Mouse (Mus musculus) bone marrow, adult 2 months (tissue): Measurements from ENCODE around the gene Krtap19-4. TPM values are rescaled to one million over a fixed set of nuclear protein-coding genes. Genes with fewer than 3 reads are reported as not detected.
A peak's percentile ranks its signal among the peaks of the same experiment; 100 is the strongest.

Source experiments
- H3K27ac ChIP-seq: fragments of 200-500 bp; 2 replicates; pipeline ENCODE4 v1.5.1; 2012; ENCODE audit warnings: low read depth, mild to moderate bottlenecking, control low read depth, inconsistent platforms, low read length; ENCODE audit not compliant: control insufficient read depth, poor library complexity, insufficient read depth
- H3K4me1 ChIP-seq: fragments of 200-500 bp; 2 replicates; pipeline ENCODE4 v1.6.1; 2011; ENCODE audit warnings: low read length; ENCODE audit not compliant: control insufficient read depth, insufficient read depth
- H3K4me3 ChIP-seq: fragments of 200-500 bp; replicated peaks from 2 replicates; pipeline ENCODE3; 2011; ENCODE audit warnings: mild to moderate bottlenecking, low read depth, low read length, control low read depth; ENCODE audit not compliant: control insufficient read depth
- CTCF ChIP-seq: fragments of 200-500 bp; IDR thresholded peaks from 2 replicates; pipeline ENCODE4 v1.5.1; 2011; ENCODE audit warnings: low read length, control low read depth; ENCODE audit not compliant: control insufficient read depth, insufficient read depth
- POLR2A ChIP-seq: fragments of 200-500 bp; IDR thresholded peaks from 2 replicates; pipeline ENCODE4 v1.6.1; 2011; ENCODE audit warnings: low read depth, mild to moderate bottlenecking, control low read depth, low read length, borderline replicate concordance; ENCODE audit not compliant: control insufficient read depth
- WGBS: fragments of 180-500 bp; shearing (Covaris S2); methylation state at CpG from one replicate; pipeline ENCODE4 v1.1.7; 2018; 5-methylcytosine and 5-hydroxymethylcytosine counted together
- polyA plus RNA-seq: library from polyadenylated mRNA; stranded (reverse); fragments of >200 nt; gene quantifications from 2 replicates; pipeline ENCODE4 v1.2.4, GENCODE M21; 2011; ENCODE audit warnings: low replicate concordance; ENCODE audit not compliant: missing spikeins, insufficient read depth, insufficient read length

Krtap19-4 gene
- polyA plus RNA-seq = not detected in 2 replicates

GRCm38 (mm10) chr16:88884989-88885388 is at the start of gene Krtap19-4:
Gene Krtap19-4, minus strand, starts transcription at chr16:88885089.
- no peak within 1 kb of the TSS for H3K27ac ChIP-seq
- TF ChIP-seq POLR2A (no peak), CTCF (no peak)
- no peaks in the 10 kb centered on the region for H3K4me1 ChIP-seq
- H3K4me3 ChIP-seq = no peak within 1 kb of the TSS
- WGBS = 70% methylated on average over 5 of the region's 5 CpGs

DNA sequence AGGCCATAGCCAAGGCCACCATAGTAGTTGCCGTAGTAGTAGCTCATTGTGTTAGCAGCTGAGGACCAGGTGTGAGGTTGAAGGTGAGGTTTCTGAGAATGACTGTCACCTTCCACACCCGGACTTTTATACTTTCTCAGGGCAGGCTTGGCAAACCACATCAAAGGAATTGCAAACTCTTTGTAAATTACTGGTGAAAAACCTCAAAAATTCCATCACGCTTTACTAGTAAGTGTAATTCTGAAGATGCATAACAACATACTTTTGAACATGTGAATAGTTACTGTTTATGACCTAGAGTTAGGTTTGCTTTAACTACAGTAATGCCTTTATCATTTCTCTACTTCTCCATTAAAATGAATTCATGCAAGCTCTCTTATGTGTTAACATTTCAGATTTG is 47.3 kb upstream of the Krtap19-4 start, which contains the start of gene Krtap19-9b:
Krtap19-9b (minus strand) TSS at position 101 of the 400 bp plus-strand sequence.
- no peaks in the 10 kb centered on the region for H3K4me1 ChIP-seq
- 76% methylated on average over 3 of the region's 3 CpGs for WGBS
- no peak within 1 kb of the TSS for H3K27ac ChIP-seq
- H3K4me3 ChIP-seq = no peak within 1 kb of the TSS
- TF ChIP-seq CTCF (no peak), POLR2A (no peak)

- H3K4me3 ChIP-seq = no peak within 1 kb of the TSS
- WGBS = 82% methylated on average over 6 of the region's 6 CpGs
- TF ChIP-seq CTCF = no peak
- no peak for TF ChIP-seq POLR2A
These were observed 11.5 kb upstream of the Krtap19-4 start, which contains the start of gene Krtap19-5 for GRCm38 (mm10) chr16:88896357-88896756. Gene Krtap19-5, minus strand, starts transcription at chr16:88896457.

DNA sequence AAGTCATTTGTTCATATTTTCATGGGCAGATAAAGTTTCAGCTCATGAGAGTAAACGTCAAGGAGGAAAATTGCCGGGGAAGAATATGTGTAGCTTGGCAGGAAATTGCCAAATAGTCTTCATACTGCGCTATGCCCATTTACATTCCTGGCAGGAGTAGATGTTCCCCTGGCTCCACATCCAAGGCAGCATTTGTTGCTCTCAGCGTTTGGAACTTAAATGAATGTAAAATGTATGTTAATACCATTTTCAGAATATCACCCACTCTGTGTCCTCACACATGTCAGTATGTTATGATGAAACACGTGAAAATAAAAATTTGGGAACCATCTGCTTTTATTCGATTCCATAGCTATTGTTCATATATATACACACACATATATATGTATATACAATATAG is 2.0 kb upstream of the Krtap19-4 start:
- WGBS = 77% methylated on average over 6 of the region's 6 CpGs
- H3K4me3 ChIP-seq = no peak overlapping the region

More at GRCm38 (mm10) chr16:88896357-88896756, 11.5 kb upstream of the Krtap19-4 start, which contains the start of gene Krtap19-5:
- H3K27ac ChIP-seq = no peak within 1 kb of the TSS
- no peaks in the 10 kb centered on the region for H3K4me1 ChIP-seq

DNA sequence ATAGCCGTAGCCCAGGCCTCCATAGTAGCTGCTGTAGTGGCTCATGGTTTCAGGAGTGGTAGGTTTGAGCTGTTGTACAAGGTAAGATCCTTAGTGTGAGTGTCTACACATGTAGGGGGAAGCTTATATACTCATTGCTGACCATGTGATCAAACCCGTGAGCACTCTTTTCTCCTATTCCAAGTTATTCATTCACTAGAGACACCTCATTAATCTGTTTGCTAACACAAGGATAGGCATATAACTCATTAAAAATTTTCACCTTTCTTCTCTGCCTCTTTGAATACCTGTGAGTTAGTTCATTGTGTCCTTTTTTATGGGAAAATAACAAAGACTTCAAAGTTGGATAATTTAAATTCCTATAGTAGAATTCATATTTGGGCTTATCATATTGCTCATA is 7.0 kb downstream of the Krtap19-4 start, which contains the start of gene Krtap19-3:
Krtap19-3 (minus strand) TSS at position 101 of the 400 bp plus-strand sequence.
- Histone ChIP-seq H3K4me3 (no peak within 1 kb of the TSS), H3K27ac (no peak within 1 kb of the TSS), H3K4me1 (no peaks in the 10 kb centered on the region)
- no peak for TF ChIP-seq POLR2A
- no peak for TF ChIP-seq CTCF
- WGBS = 74% methylated on average over 2 of the region's 2 CpGs

More for the DNA sequence above, 2.0 kb upstream of the Krtap19-4 start:
- no peaks in the 10 kb centered on the region for H3K4me1 ChIP-seq
- TF ChIP-seq POLR2A (no peak), CTCF (no peak)
- no peak overlapping the region for H3K27ac ChIP-seq

GRCm38 (mm10) chr16:88874169-88874568 is 10.7 kb downstream of the Krtap19-4 start, which contains the start of gene Krtap19-2:
Gene Krtap19-2, minus strand, starts transcription at chr16:88874269.
- Histone ChIP-seq H3K27ac (no peak within 1 kb of the TSS), H3K4me1 (no peaks in the 10 kb centered on the region), H3K4me3 (no peak within 1 kb of the TSS)
- TF ChIP-seq CTCF = no peak
- TF ChIP-seq POLR2A = no peak
- 85% methylated on average over 3 of the region's 3 CpGs for WGBS

DNA sequence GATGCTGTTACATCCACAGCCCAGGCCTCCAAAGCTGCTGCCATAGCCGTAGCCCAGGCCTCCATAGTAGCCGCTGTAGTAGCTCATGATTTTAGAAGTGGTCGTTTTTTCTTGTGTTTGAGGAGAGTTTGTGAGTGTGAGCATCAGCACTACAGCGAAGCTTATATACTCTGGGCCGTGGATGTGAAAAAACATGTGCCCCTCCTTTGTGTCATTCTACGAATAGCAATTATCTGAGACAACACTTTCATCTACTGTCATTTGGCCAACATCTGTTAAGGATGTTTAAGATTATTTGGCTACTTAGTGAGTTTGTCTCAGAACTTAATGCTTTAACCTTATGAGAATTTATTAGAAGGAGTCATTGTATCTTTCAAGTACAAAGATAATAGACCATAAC is 15.6 kb downstream of the Krtap19-4 start, which contains the start of gene Krtap19-1:
Krtap19-1 (minus strand) TSS at position 101 of the 400 bp plus-strand sequence.
- WGBS = 78% methylated on average over 6 of the region's 6 CpGs
- TF ChIP-seq CTCF (no peak), POLR2A (no peak)

GRCm38 (mm10) chr16:88864887-88865407 is 19.9 kb downstream of the Krtap19-4 start:
- Histone ChIP-seq H3K27ac (no peak overlapping the region), H3K4me3 (no peak overlapping the region), H3K4me1 (no peaks in the 10 kb centered on the region)
- TF ChIP-seq POLR2A (no peak), CTCF (no peak)
- WGBS = 79% methylated on average over 4 of the region's 4 CpGs

More for the DNA sequence above, 15.6 kb downstream of the Krtap19-4 start, which contains the start of gene Krtap19-1:
- no peaks in the 10 kb centered on the region for H3K4me1 ChIP-seq
- no peak within 1 kb of the TSS for H3K4me3 ChIP-seq
- H3K27ac ChIP-seq = no peak within 1 kb of the TSS

DNA sequence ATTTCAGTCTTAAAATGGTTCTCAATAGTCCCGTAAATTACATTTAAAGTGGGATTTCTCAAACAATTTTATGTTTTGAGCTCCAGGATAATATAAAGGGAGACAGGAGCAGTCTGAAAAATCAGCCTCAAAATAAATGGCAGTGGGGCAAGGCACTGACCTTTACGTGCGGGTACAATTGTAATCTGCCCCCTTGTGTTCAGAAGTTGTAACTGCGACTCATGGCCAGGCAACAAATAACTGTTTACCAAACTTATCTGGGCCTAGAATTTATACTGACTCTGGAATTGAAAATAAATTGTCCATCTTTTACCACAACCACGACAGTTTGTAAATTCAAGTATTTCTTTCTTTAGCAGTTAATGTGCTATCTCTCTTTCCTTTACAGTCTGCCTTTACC is 33.4 kb downstream of the Krtap19-4 start:
- Histone ChIP-seq H3K4me3 (no peak overlapping the region), H3K27ac (no peak overlapping the region), H3K4me1 (no peaks in the 10 kb centered on the region)
- TF ChIP-seq CTCF (peak; percentile 16; the same call in 1 of the 2 replicates), POLR2A (no peak)
- 11% methylated on average over 5 of the region's 5 CpGs for WGBS
